8 mouse cellular contexts compared by ENCODE assay signal in genomic region chr4:152096927-152097326, GRCm38 (mm10). TPM values are rescaled to one million over a fixed set of nuclear protein-coding genes. Genes with fewer than 3 reads are reported as not detected.
A peak's percentile ranks its signal among the peaks of the same experiment; 100 is the strongest.
DNase-seq lines count a peak whose midpoint lies in the region; ATAC-seq and TF ChIP-seq lines count a peak whose summit lies in the region.

No protein-coding gene starts in this region.

- no peaks in the 10 kb centered on the region for H3K27me3 ChIP-seq in lung, embryonic 14.5 days (ENCODE audit: insufficient read depth, low read length)
- no peaks in the 10 kb centered on the region; the same call in 1 of the 2 replicates for H3K27me3 ChIP-seq in heart, embryonic 13.5 days (replicated peaks)
- no peaks in the 10 kb centered on the region for H3K27me3 ChIP-seq in limb, embryonic 13.5 days
- H3K27me3 ChIP-seq in stomach, embryonic 14.5 days (ENCODE audit: control insufficient read depth, insufficient read depth, low read length) = no peaks in the 10 kb centered on the region

- WGBS in lung, embryonic 14.5 days = 47% methylated on average over 6 of the region's 6 CpGs
- 36% methylated on average over 6 of the region's 6 CpGs for WGBS in heart, embryonic 13.5 days
- 47% methylated on average over 6 of the region's 6 CpGs for WGBS in limb, embryonic 13.5 days
- WGBS in stomach, embryonic 14.5 days = 55% methylated on average over 6 of the region's 6 CpGs

- H3K9me3 ChIP-seq in lung, embryonic 14.5 days (ENCODE audit: low read depth, low read length) = no peaks in the 10 kb centered on the region
- H3K9me3 ChIP-seq in heart, embryonic 13.5 days = no peaks in the 10 kb centered on the region
- no peaks in the 10 kb centered on the region for H3K9me3 ChIP-seq in limb, embryonic 13.5 days
- no peaks in the 10 kb centered on the region for H3K9me3 ChIP-seq in stomach, embryonic 14.5 days (ENCODE audit: control insufficient read depth, low read depth, low read length)

- H3K27ac ChIP-seq in lung, embryonic 14.5 days (ENCODE audit: low read depth) = peak overlapping the region; percentile 78
- H3K27ac ChIP-seq in heart, embryonic 13.5 days (replicated peaks) = peak overlapping the region; percentile 86
- H3K27ac ChIP-seq in limb, embryonic 13.5 days = no peak overlapping the region
- peak overlapping the region; percentile 52; the same call in 1 of the 2 replicates for H3K27ac ChIP-seq in stomach, embryonic 14.5 days (ENCODE audit: low read length)

- H3K9ac ChIP-seq in lung, embryonic 14.5 days = peak overlapping the region; percentile 52
- peak overlapping the region; percentile 79 for H3K9ac ChIP-seq in heart, embryonic 13.5 days
- H3K9ac ChIP-seq in limb, embryonic 13.5 days = 0 out of 2 replicates have a peak overlapping the region, but pooled peaks have one; percentile 2
- H3K9ac ChIP-seq in stomach, embryonic 14.5 days (replicated peaks; ENCODE audit: low read depth, low read length) = no peak overlapping the region

- H3K4me2 ChIP-seq in lung, embryonic 14.5 days = peak overlapping the region; percentile 38
- peak overlapping the region; percentile 60 for H3K4me2 ChIP-seq in heart, embryonic 13.5 days
- peak overlapping the region; percentile 14; the same call in 1 of the 2 replicates for H3K4me2 ChIP-seq in limb, embryonic 13.5 days (replicated peaks)
- 0 out of 2 replicates have a peak overlapping the region, but pooled peaks have one; percentile 5 for H3K4me2 ChIP-seq in stomach, embryonic 14.5 days (replicated peaks; ENCODE audit: low read depth, low read length)

- TF ChIP-seq CTCF in lung, embryonic 14.5 days (IDR thresholded peaks at IDR 0.05; ENCODE audit: low read depth) = no peak

- DNase-seq in lung, embryonic 14.5 days = no peak
- no peak for DNase-seq in lung, postnatal 10 days
- no peak for DNase-seq in thymus, postnatal 4 days
- no peak for DNase-seq in left cerebral cortex, adult 9 months (ENCODE audit: low spot score in 2 of 2)
- no peak for DNase-seq in left cerebral cortex, postnatal 4 days

- peak; percentile 24; the same call in 1 of the 2 replicates for ATAC-seq in lung, embryonic 14.5 days (ENCODE audit: insufficient read depth)
- no peak for ATAC-seq in heart, embryonic 13.5 days (ENCODE audit: extremely low read depth, insufficient number of reproducible peaks, low FRiP score, low TSS enrichment)
- ATAC-seq in limb, embryonic 13.5 days (ENCODE audit: low FRiP score, low read depth) = no peak
- no peak for ATAC-seq in stomach, embryonic 14.5 days (ENCODE audit: insufficient number of reproducible peaks, insufficient read depth, low FRiP score, low read depth)

- H3K36me3 ChIP-seq in lung, embryonic 14.5 days (ENCODE audit: insufficient read depth) = peaks cover 1% of the 10 kb centered on the region
- H3K36me3 ChIP-seq in heart, embryonic 13.5 days = peaks cover 2% of the 10 kb centered on the region
- H3K36me3 ChIP-seq in limb, embryonic 13.5 days = peaks cover 3% of the 10 kb centered on the region
- H3K36me3 ChIP-seq in stomach, embryonic 14.5 days (ENCODE audit: control insufficient read depth, insufficient read depth, low read length) = no peaks in the 10 kb centered on the region

- H3K4me3 ChIP-seq in lung, embryonic 14.5 days (ENCODE audit: low read depth, low read length) = peak overlapping the region; percentile 33
- peak overlapping the region; percentile 50 for H3K4me3 ChIP-seq in heart, embryonic 13.5 days
- peak overlapping the region; percentile 24; the same call in 1 of the 2 replicates for H3K4me3 ChIP-seq in limb, embryonic 13.5 days
- peak overlapping the region; percentile 3; the same call in 1 of the 2 replicates for H3K4me3 ChIP-seq in stomach, embryonic 14.5 days (ENCODE audit: low read depth, low read length)

- intact Hi-C loops in left cerebral cortex, postnatal 4 days (cut with DNase I) = no loop called here

- no peaks in the 10 kb centered on the region; the same call in 1 of the 2 replicates for H3K4me1 ChIP-seq in lung, embryonic 14.5 days (ENCODE audit: insufficient read depth)
- peaks cover 75% of the 10 kb centered on the region for H3K4me1 ChIP-seq in heart, embryonic 13.5 days
- H3K4me1 ChIP-seq in limb, embryonic 13.5 days = peaks cover 39% of the 10 kb centered on the region
- H3K4me1 ChIP-seq in stomach, embryonic 14.5 days (ENCODE audit: control insufficient read depth, insufficient read depth, low read length) = peaks cover 16% of the 10 kb centered on the region; the same call in 1 of the 2 replicates

RNA-seq across cellular contexts. Expression of gene Tnfrsf25, which starts 18.8 kb away (rescaled TPM):
- polyA plus RNA-seq in lung, embryonic 14.5 days (2014; fragmentation: Nextera tagmentation; extraction: Ambion mirVana) = 0.75 and 0.77 TPM in 2 replicates
- 0.73 and 0.80 TPM in 2 replicates for polyA plus RNA-seq in heart, embryonic 13.5 days (2015; fragmentation: Nextera tagmentation; extraction: Ambion mirVana)
- 0.86 and 1.9 TPM in 2 replicates for polyA plus RNA-seq in limb, embryonic 13.5 days (2015; fragmentation: Nextera tagmentation; extraction: Ambion mirVana)
- polyA plus RNA-seq in stomach, embryonic 14.5 days (2014; fragmentation: Nextera tagmentation; extraction: Ambion mirVana) = 0.67 and 0.91 TPM in 2 replicates
- 1 to 10 TPM; 2.3 to 2.6 TPM for total RNA-seq in left cerebral cortex, postnatal 4 days (2021)

RNA-seq across cellular contexts. Expression of gene Plekhg5, which starts 24.6 kb away (rescaled TPM):
- polyA plus RNA-seq in lung, embryonic 14.5 days (2014; fragmentation: Nextera tagmentation; extraction: Ambion mirVana) = 13.5 and 18.5 TPM in 2 replicates
- polyA plus RNA-seq in heart, embryonic 13.5 days (2015; fragmentation: Nextera tagmentation; extraction: Ambion mirVana) = 11.6 and 12.7 TPM in 2 replicates
- 17.3 TPM in 2 replicates for polyA plus RNA-seq in limb, embryonic 13.5 days (2015; fragmentation: Nextera tagmentation; extraction: Ambion mirVana)
- 10.4 and 11.5 TPM in 2 replicates for polyA plus RNA-seq in stomach, embryonic 14.5 days (2014; fragmentation: Nextera tagmentation; extraction: Ambion mirVana)
- total RNA-seq in left cerebral cortex, postnatal 4 days (2021) = 10 to 100 TPM; 21.2 to 25.7 TPM

RNA-seq across cellular contexts. Expression of gene Espn, which starts 55.2 kb away (rescaled TPM):
- 11.5 and 11.6 TPM in 2 replicates for polyA plus RNA-seq in lung, embryonic 14.5 days (2014; fragmentation: Nextera tagmentation; extraction: Ambion mirVana)
- polyA plus RNA-seq in heart, embryonic 13.5 days (2015; fragmentation: Nextera tagmentation; extraction: Ambion mirVana) = 0.87 and 1.1 TPM in 2 replicates
- 0.88 and 1.5 TPM in 2 replicates for polyA plus RNA-seq in limb, embryonic 13.5 days (2015; fragmentation: Nextera tagmentation; extraction: Ambion mirVana)
- polyA plus RNA-seq in stomach, embryonic 14.5 days (2014; fragmentation: Nextera tagmentation; extraction: Ambion mirVana) = 10.5 and 10.9 TPM in 2 replicates
- under 1 TPM in 1 of 2 experiments, not detected in 1; 0.46 TPM for total RNA-seq in left cerebral cortex, postnatal 4 days (2021)

RNA-seq across cellular contexts. Expression of gene Nol9, which starts 57.8 kb away (rescaled TPM):
- polyA plus RNA-seq in lung, embryonic 14.5 days (2014; fragmentation: Nextera tagmentation; extraction: Ambion mirVana) = 38.9 and 42.9 TPM in 2 replicates
- polyA plus RNA-seq in heart, embryonic 13.5 days (2015; fragmentation: Nextera tagmentation; extraction: Ambion mirVana) = 17.2 and 18.1 TPM in 2 replicates
- 33.7 and 34.4 TPM in 2 replicates for polyA plus RNA-seq in limb, embryonic 13.5 days (2015; fragmentation: Nextera tagmentation; extraction: Ambion mirVana)
- polyA plus RNA-seq in stomach, embryonic 14.5 days (2014; fragmentation: Nextera tagmentation; extraction: Ambion mirVana) = 29.5 and 30.0 TPM in 2 replicates
- 10 to 100 TPM; 32.0 to 33.1 TPM for total RNA-seq in left cerebral cortex, postnatal 4 days (2021)

RNA-seq across cellular contexts. Expression of gene Tas1r1, which starts 58.6 kb away (rescaled TPM):
- polyA plus RNA-seq in lung, embryonic 14.5 days (2014; fragmentation: Nextera tagmentation; extraction: Ambion mirVana) = 0.23 and 0.30 TPM in 2 replicates
- 0.11 TPM in 1 of 2 replicates, not detected in the other for polyA plus RNA-seq in heart, embryonic 13.5 days (2015; fragmentation: Nextera tagmentation; extraction: Ambion mirVana)
- 1.3 TPM in 2 replicates for polyA plus RNA-seq in limb, embryonic 13.5 days (2015; fragmentation: Nextera tagmentation; extraction: Ambion mirVana)
- 0.30 and 0.34 TPM in 2 replicates for polyA plus RNA-seq in stomach, embryonic 14.5 days (2014; fragmentation: Nextera tagmentation; extraction: Ambion mirVana)
- under 1 TPM; 0.56 to 0.83 TPM for total RNA-seq in left cerebral cortex, postnatal 4 days (2021)

Comparison
In these comparisons a context has a peak if more than half of its experiments do, and no peak if none do; other contexts are left out.
1. H3K4me2 ChIP-seq: peak in every context shown above with its lines; median percentile 60 in heart, embryonic 13.5 days; 38 in lung, embryonic 14.5 days; 14 in limb, embryonic 13.5 days; 5 in stomach, embryonic 14.5 days.